In genomic region chr2:181385885-181386284, GRCm38 (mm10) we compare ENCODE assay signal across 10 mouse cellular contexts. TPM values are rescaled to one million over a fixed set of nuclear protein-coding genes. Genes with fewer than 3 reads are reported as not detected.
DNase-seq lines count a peak whose midpoint lies in the region; ATAC-seq and TF ChIP-seq lines count a peak whose summit lies in the region.
"Had no signal": no experiment of that assay in that cellular context is flagged by ENCODE, and none has a peak within 500 bp of the region (broad histone marks: within the 10 kb centered on the region; RNA-seq: fewer than 3 reads in every experiment).

No protein-coding gene starts in this region.

- no peaks in the 10 kb centered on the region for H3K27me3 ChIP-seq in kidney, embryonic 14.5 days (ENCODE audit: control insufficient read depth, insufficient read depth, low read length)
- no peaks in the 10 kb centered on the region for H3K27me3 ChIP-seq in cerebellum, adult 2 months (ENCODE audit: control insufficient read depth, insufficient read depth, low read length)
- no peaks in the 10 kb centered on the region for H3K27me3 ChIP-seq in midbrain, embryonic 10.5 days (ENCODE audit: low read depth, poor library complexity, severe bottlenecking)
- H3K27me3 ChIP-seq: midbrain, embryonic 12.5 days had no signal

- H3K4me3 ChIP-seq in kidney, embryonic 14.5 days (ENCODE audit: low read length) = no peak overlapping the region
- no peak overlapping the region for H3K4me3 ChIP-seq in cerebellum, adult 2 months (replicated peaks; ENCODE audit: insufficient read depth, low read depth, low read length)
- no peak overlapping the region for H3K4me3 ChIP-seq in midbrain, embryonic 10.5 days
- H3K4me3 ChIP-seq: midbrain, embryonic 12.5 days had no signal

- no peak overlapping the region for H3K4me2 ChIP-seq in kidney, embryonic 14.5 days (replicated peaks; ENCODE audit: low read depth, low read length)
- H3K4me2 ChIP-seq: midbrain, embryonic 12.5 days had no signal

- no peak for TF ChIP-seq POLR2A in cerebellum, adult 2 months (IDR thresholded peaks at IDR 0.05; ENCODE audit: borderline replicate concordance, insufficient read depth, low read length)

- no peaks in the 10 kb centered on the region for H3K9me3 ChIP-seq in kidney, embryonic 14.5 days (ENCODE audit: control insufficient read depth, low read length)
- no peaks in the 10 kb centered on the region for H3K9me3 ChIP-seq in midbrain, embryonic 10.5 days (replicated peaks)
- H3K9me3 ChIP-seq: G1E; midbrain, embryonic 12.5 days had no signal

- no peak for TF ChIP-seq CTCF in cerebellum, adult 2 months (IDR thresholded peaks at IDR 0.05; ENCODE audit: borderline replicate concordance, insufficient read depth, low read depth, low read length)

- ATAC-seq in kidney, embryonic 14.5 days (ENCODE audit: low FRiP score, low TSS enrichment) = no peak
- ATAC-seq in erythroblast, adult 5-6 weeks (replicated peaks; ENCODE audit: low FRiP score, poor library complexity, severe bottlenecking) = no peak

- peaks cover 62% of the 10 kb centered on the region for H3K36me3 ChIP-seq in kidney, embryonic 14.5 days (ENCODE audit: control insufficient read depth, insufficient read depth, low read length)
- peaks cover 83% of the 10 kb centered on the region for H3K36me3 ChIP-seq in midbrain, embryonic 10.5 days

- no peak overlapping the region for H3K27ac ChIP-seq in kidney, embryonic 14.5 days (ENCODE audit: low read depth, low read length)
- H3K27ac ChIP-seq in cerebellum, adult 2 months (ENCODE audit: insufficient read depth, low read length) = peak overlapping the region; percentile 74
- no peak overlapping the region for H3K27ac ChIP-seq in midbrain, embryonic 10.5 days (replicated peaks)
- H3K27ac ChIP-seq: midbrain, embryonic 12.5 days had no signal

- intact Hi-C loops in heart, postnatal 14 days (cut with DNase I) = no loop called here

- H3K4me1 ChIP-seq in kidney, embryonic 14.5 days (ENCODE audit: control insufficient read depth, insufficient read depth, low read length) = no peaks in the 10 kb centered on the region
- peaks cover 64% of the 10 kb centered on the region for H3K4me1 ChIP-seq in cerebellum, adult 2 months (ENCODE audit: control insufficient read depth, insufficient read depth, low read length)
- no peaks in the 10 kb centered on the region for H3K4me1 ChIP-seq in midbrain, embryonic 10.5 days
- H3K4me1 ChIP-seq: midbrain, embryonic 12.5 days had no signal

- peak; percentile 68 for DNase-seq in kidney, postnatal 10 days
- peak; percentile 87 to 91 for DNase-seq in cerebellum, adult 2 months
- peak; percentile 64 to 72 for DNase-seq in heart, postnatal 14 days
- peak; percentile 42 for DNase-seq in ovary, postnatal 14 days (ENCODE audit: low spot score)
- DNase-seq in midbrain, embryonic 10.5 days (ENCODE audit: low spot score) = no peak
- DNase-seq in spleen, postnatal 14 days (ENCODE audit: low spot score in 2 of 2) = no peak

- WGBS in kidney, embryonic 14.5 days = 80% methylated on average over 3 of the region's 3 CpGs
- whole genome bisulfite sequencing in cerebellum, adult 2 months = 0% methylated on average over 3 of the region's 3 CpGs
- WGBS in midbrain, embryonic 10.5 days = 87% methylated on average over 3 of the region's 3 CpGs

- no peak overlapping the region for H3K9ac ChIP-seq in kidney, embryonic 14.5 days (ENCODE audit: low read depth, low read length)
- H3K9ac ChIP-seq: midbrain, embryonic 12.5 days had no signal

RNA-seq across cellular contexts. Expression of gene Lime1, which starts 6.0 kb away (rescaled TPM):
- 17.3 and 22.1 TPM in 2 replicates for polyA plus RNA-seq in kidney, embryonic 14.5 days (2014; fragmentation: Nextera tagmentation; extraction: Ambion mirVana)
- polyA plus RNA-seq in cerebellum, adult 2 months (2012; rRNA removed) = 79.8 and 85.0 TPM in 2 replicates
- 1 to 10 TPM; 7.9 to 8.7 TPM for total RNA-seq in heart, postnatal 14 days (2021)
- total RNA-seq in erythroblast, adult 5-6 weeks (2015; ENCODE audit: low replicate concordance) = 8.8 and 11.5 TPM in 2 replicates
- total RNA-seq in erythroblast, adult 5-6 weeks (2017; ENCODE audit: low replicate concordance) = 2.5 and 3.8 TPM in 2 replicates
- polyA plus RNA-seq in midbrain, embryonic 10.5 days (2016; fragmentation: Nextera tagmentation; extraction: Ambion mirVana) = 26.0 and 32.2 TPM in 2 replicates

RNA-seq across cellular contexts. Expression of gene Arfrp1, which starts 20.7 kb away (rescaled TPM):
- polyA plus RNA-seq in kidney, embryonic 14.5 days (2014; fragmentation: Nextera tagmentation; extraction: Ambion mirVana) = 51.5 and 53.9 TPM in 2 replicates
- 75.6 and 77.7 TPM in 2 replicates for polyA plus RNA-seq in cerebellum, adult 2 months (2012; rRNA removed)
- 10 to 100 TPM; 43.9 to 44.0 TPM for total RNA-seq in heart, postnatal 14 days (2021)
- total RNA-seq in erythroblast, adult 5-6 weeks (2015; ENCODE audit: low replicate concordance) = 0.96 and 11.1 TPM in 2 replicates
- total RNA-seq in erythroblast, adult 5-6 weeks (2017; ENCODE audit: low replicate concordance) = 4.0 and 13.0 TPM in 2 replicates
- polyA plus RNA-seq in midbrain, embryonic 10.5 days (2016; fragmentation: Nextera tagmentation; extraction: Ambion mirVana) = 79.2 and 85.6 TPM in 2 replicates

RNA-seq across cellular contexts. Expression of gene Zgpat, which starts 21.2 kb away (rescaled TPM):
- polyA plus RNA-seq in kidney, embryonic 14.5 days (2014; fragmentation: Nextera tagmentation; extraction: Ambion mirVana) = 25.7 and 39.0 TPM in 2 replicates
- 102 and 106 TPM in 2 replicates for polyA plus RNA-seq in cerebellum, adult 2 months (2012; rRNA removed)
- 10 to 100 TPM; 21.0 to 21.4 TPM for total RNA-seq in heart, postnatal 14 days (2021)
- total RNA-seq in erythroblast, adult 5-6 weeks (2015; ENCODE audit: low replicate concordance) = 0.77 and 2.3 TPM in 2 replicates
- total RNA-seq in erythroblast, adult 5-6 weeks (2017; ENCODE audit: low replicate concordance) = 10.5 and 11.0 TPM in 2 replicates
- polyA plus RNA-seq in midbrain, embryonic 10.5 days (2016; fragmentation: Nextera tagmentation; extraction: Ambion mirVana) = 45.0 and 50.5 TPM in 2 replicates

Comparison
In these comparisons a context has a peak if more than half of its experiments do, and no peak if none do; other contexts are left out.
1. DNase-seq: peak in kidney, postnatal 10 days (single experiment), cerebellum, adult 2 months (2 of 2), heart, postnatal 14 days (2 of 2) and ovary, postnatal 14 days (single experiment); none in midbrain, embryonic 10.5 days (single experiment) and spleen, postnatal 14 days (0 of 2).